Mouse (Mus musculus) ES-E14 (cell line): ENCODE measurements at regions not wholly inside any gene's neighbourhood (a gene's known extent, or its start where the extent isn't known, plus 50 kb on each side); places are given as distances from the start of the nearest gene placed in this dataset.

Experiments
- DNase-seq: peaks from one replicate; pipeline ENCODE4 v3.0.0-alpha.2; 2013; ENCODE audit warnings: low read depth, low spot score
- H3K27ac ChIP-seq: 2 replicates; pipeline ENCODE4 v1.5.1; 2012; ENCODE audit warnings: low read depth, mild to moderate bottlenecking, low read length, moderate library complexity, mixed read lengths; ENCODE audit not compliant: poor library complexity, insufficient read depth, severe bottlenecking
- H3K36me3 ChIP-seq: 2 replicates; pipeline ENCODE4 v1.6.1; 2012; ENCODE audit warnings: mild to moderate bottlenecking, low read length, moderate library complexity, mixed read lengths; ENCODE audit not compliant: control insufficient read depth, poor library complexity, insufficient read depth, severe bottlenecking
- H3K4me1 ChIP-seq, 2 experiments: fragments of 150-350 bp in 1 of 2; sonication (generic) in 1 of 2; 2 replicates each; pipeline ENCODE4 v1.6.1; 2012; ENCODE audit warnings: low read length in 2 of 2, mild to moderate bottlenecking in 1 of 2, mixed read lengths in 1 of 2; ENCODE audit not compliant: control insufficient read depth in 2 of 2, insufficient read depth in 2 of 2, poor library complexity in 1 of 2
- H3K4me3 ChIP-seq, 2 experiments: fragments of 150-350 bp in 1 of 2; sonication (generic) in 1 of 2; 2 replicates each; pipeline ENCODE4 v1.5.1; 2012; ENCODE audit warnings: low read length in 2 of 2, low read depth in 1 of 2, mild to moderate bottlenecking in 1 of 2, mixed read lengths in 1 of 2; ENCODE audit not compliant: insufficient read depth in 1 of 2, poor library complexity in 1 of 2, severe bottlenecking in 1 of 2
- H3K9ac ChIP-seq: 2 replicates; pipeline ENCODE4 v1.6.1; 2012; ENCODE audit warnings: low read depth, mild to moderate bottlenecking, low read length, mixed read lengths; ENCODE audit not compliant: poor library complexity, insufficient read depth, severe bottlenecking
- H3K9me3 ChIP-seq: fragments of 150-350 bp; sonication (generic); 2 replicates; pipeline ENCODE4 v1.6.1; 2012; ENCODE audit warnings: low read depth, mild to moderate bottlenecking, low read length; ENCODE audit not compliant: control insufficient read depth, insufficient read depth
- CHD2 ChIP-seq: IDR thresholded peaks from 2 replicates; pipeline ENCODE4 v1.6.1; 2014; ENCODE audit warnings: mild to moderate bottlenecking, low read depth, low read length, inconsistent platforms
- HCFC1 ChIP-seq: IDR thresholded peaks from 2 replicates; pipeline ENCODE4 v1.6.1; 2012; ENCODE audit warnings: low read length, inconsistent platforms, borderline replicate concordance; ENCODE audit not compliant: insufficient read depth
- MAFK ChIP-seq: IDR thresholded peaks from 2 replicates; pipeline ENCODE4 v1.6.1; 2014; ENCODE audit warnings: mild to moderate bottlenecking, low read depth, low read length, inconsistent platforms; ENCODE audit not compliant: insufficient read depth
- ZC3H11A ChIP-seq: IDR thresholded peaks from 2 replicates; pipeline ENCODE4 v1.6.1; 2012; ENCODE audit warnings: low read depth, mild to moderate bottlenecking, inconsistent platforms, low read length, borderline replicate concordance
- ZNF384 ChIP-seq: IDR thresholded peaks from 2 replicates; pipeline ENCODE4 v1.6.1; 2012; ENCODE audit warnings: low read depth, low read length, inconsistent platforms
- in situ Hi-C, 2 experiments: fragments of 600-800 bp; cut with MboI; formaldehyde crosslinking; loops; one replicate each; pipeline ENCODE4 v1.15.1; 2025; ENCODE audit warnings: low sequenced_read_pairs in 2 of 2, inconsistent platforms in 1 of 2; ENCODE audit not compliant: unreplicated experiment in 2 of 2

DNA sequence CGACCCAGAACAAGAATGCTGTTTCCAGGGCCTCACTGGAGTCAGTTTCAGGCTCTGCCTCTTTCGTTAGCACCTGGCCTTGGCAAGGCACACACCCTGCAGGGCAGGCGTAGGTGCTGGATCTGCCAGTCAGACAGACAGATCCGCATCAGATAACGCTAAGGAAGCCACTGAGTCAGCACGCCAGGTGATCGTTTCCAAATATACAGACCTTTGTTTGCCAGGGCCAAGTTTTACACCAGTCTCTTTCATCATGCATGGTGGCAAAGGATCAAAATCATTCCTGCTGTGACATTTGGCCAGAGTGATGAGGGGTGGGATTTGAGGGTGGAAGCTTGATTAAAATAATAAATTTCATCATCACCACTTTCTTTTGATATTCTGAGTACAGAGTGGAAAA, 411.0 kb downstream of the Ofcc1 start:
- no peak for DNase-seq
- Histone ChIP-seq H3K4me3 (no peak overlapping the region), H3K4me1 (no peaks in the 10 kb centered on the region), H3K27ac (no peak overlapping the region), H3K36me3 (no peaks in the 10 kb centered on the region), H3K9me3 (no peaks in the 10 kb centered on the region), H3K9ac (no peak overlapping the region)
- in situ Hi-C loops, result no loop called here
- TF ChIP-seq ZNF384 (no peak), HCFC1 (no peak), ZC3H11A (no peak), MAFK (no peak), CHD2 (no peak)

DNA sequence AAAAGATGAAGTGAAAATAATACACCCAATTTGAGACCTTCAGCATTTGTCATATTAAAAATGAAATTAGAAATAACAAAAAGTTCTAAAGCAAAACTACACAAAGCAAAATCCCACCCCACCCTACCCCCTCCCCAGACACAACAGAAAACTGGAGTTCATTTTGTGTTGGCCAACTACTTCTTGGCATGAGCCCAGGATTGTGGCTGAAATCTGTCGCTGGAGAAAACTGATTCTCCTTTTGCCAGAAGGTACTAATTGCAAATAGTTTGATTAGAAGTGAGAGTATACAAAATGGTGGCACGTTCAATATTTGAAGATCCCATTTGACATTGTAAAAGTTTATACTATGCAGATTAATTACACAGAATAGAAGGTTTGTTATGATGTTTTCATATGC, 426.0 kb downstream of the Ofcc1 start:
- Histone ChIP-seq H3K36me3 (no peaks in the 10 kb centered on the region), H3K4me1 (no peaks in the 10 kb centered on the region), H3K9ac (no peak overlapping the region), H3K4me3 (no peak overlapping the region), H3K27ac (no peak overlapping the region), H3K9me3 (no peaks in the 10 kb centered on the region)
- no peak for DNase-seq
- in situ Hi-C loops, result no loop called here
- TF ChIP-seq HCFC1 (no peak), ZC3H11A (no peak), CHD2 (no peak), ZNF384 (no peak)

DNA sequence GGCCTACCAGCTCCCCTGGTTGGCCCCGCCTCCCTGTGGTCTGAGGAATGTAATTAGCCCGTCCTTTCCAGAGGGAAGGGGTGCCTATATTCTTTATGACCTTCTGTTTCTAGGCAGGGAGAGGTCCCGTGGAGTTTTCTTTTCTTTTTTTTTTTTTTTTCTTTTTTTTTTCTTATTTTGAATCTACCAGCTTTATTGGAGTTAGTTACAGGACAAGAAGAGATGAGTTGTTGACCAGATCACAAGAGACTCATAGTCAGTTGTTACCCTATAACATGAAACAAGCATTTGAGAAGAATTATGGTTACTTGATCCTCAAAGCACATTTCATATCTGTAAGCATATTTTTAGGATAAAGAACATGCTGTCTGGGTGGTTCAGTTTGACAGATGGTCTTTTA, 429.8 kb downstream of the Ofcc1 start:
- no peak for DNase-seq
- H3K27ac ChIP-seq, result no peak overlapping the region
- H3K9ac ChIP-seq, result no peak overlapping the region
- H3K9me3 ChIP-seq, result no peaks in the 10 kb centered on the region
- no peak overlapping the region for H3K4me3 ChIP-seq
- in situ Hi-C loops, result no loop called here
- TF ChIP-seq CHD2 (no peak), ZNF384 (peak; percentile 93), HCFC1 (no peak), ZC3H11A (no peak), MAFK (no peak)
- H3K36me3 ChIP-seq, result no peaks in the 10 kb centered on the region
- peaks cover 0 to 2% of the 10 kb centered on the region in 2 experiments; a peak in 1 of 4 replicates for H3K4me1 ChIP-seq

DNA sequence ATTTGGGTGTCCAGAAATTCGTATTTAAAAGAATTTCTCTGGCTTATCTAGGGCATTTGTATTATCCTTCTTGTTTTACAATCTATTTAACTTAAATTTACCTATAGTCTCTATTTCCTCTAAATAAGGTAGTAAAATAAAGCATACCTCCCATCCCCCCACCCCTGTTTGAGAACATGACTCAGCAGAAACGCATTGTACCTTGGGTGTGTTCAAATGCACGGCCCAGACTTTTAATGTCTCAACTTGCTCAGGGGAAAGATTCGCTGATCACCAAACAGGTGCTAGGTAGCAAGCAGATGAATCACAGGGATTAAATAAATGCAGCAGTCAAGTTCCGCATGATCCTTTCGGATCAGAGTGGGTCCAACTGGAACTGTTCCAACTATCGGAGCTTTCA, 432.7 kb downstream of the Ofcc1 start:
- no peak overlapping the region for H3K9ac ChIP-seq
- in situ Hi-C loops, result no loop called here
- TF ChIP-seq ZNF384 (no peak), HCFC1 (no peak), CHD2 (no peak), ZC3H11A (no peak), MAFK (peak; percentile 93)
- no peak overlapping the region for H3K4me3 ChIP-seq
- H3K4me1 ChIP-seq, result peaks cover 0 to 2% of the 10 kb centered on the region in 2 experiments; a peak in 1 of 4 replicates
- DNase-seq, result no peak
- H3K36me3 ChIP-seq, result no peaks in the 10 kb centered on the region
- H3K27ac ChIP-seq, result no peak overlapping the region
- H3K9me3 ChIP-seq, result no peaks in the 10 kb centered on the region

DNA sequence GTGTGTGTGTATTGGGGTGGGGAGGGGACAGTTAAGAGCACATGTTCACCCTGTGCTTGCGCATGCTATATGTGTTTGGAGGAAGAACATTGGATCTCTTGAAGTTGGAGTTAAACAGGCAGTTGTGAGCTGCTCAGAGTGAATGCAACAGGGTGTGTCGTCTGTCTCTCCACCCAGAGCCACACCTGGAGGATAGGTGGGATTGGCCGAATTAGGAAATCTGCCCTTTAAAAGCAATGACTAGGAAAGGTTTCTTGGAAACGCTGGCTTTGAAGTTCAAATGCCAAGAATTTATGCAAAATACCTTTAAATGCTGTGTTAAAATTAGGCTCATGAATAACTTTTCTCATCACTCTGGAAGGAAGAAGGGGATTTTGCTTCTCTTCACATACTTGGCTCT, 436.9 kb downstream of the Ofcc1 start:
- Histone ChIP-seq H3K36me3 (no peaks in the 10 kb centered on the region), H3K9me3 (no peaks in the 10 kb centered on the region), H3K4me1 (peaks cover 0 to 2% of the 10 kb centered on the region in 2 experiments; a peak in 1 of 4 replicates), H3K4me3 (no peak overlapping the region), H3K27ac (no peak overlapping the region), H3K9ac (no peak overlapping the region)
- TF ChIP-seq HCFC1 (no peak), ZC3H11A (no peak), MAFK (no peak), CHD2 (no peak), ZNF384 (no peak)
- no peak for DNase-seq
- in situ Hi-C loops, result loop anchor here in 1 of 2 experiments (25.0 kb wide), 1 partner anchor 838 kb away; no protein-coding TSS in a partner anchor
